Mouse (Mus musculus): ENCODE results near the gene Rnf2. TPM values are rescaled to one million over a fixed set of nuclear protein-coding genes. Genes with fewer than 3 reads are reported as not detected.
A peak's percentile ranks its signal among the peaks of the same experiment; 100 is the strongest.

Rnf2 gene
- 66.2 and 69.0 TPM in 2 replicates for polyA plus RNA-seq (2015; fragmentation: Nextera tagmentation; extraction: Ambion mirVana)

DNA sequence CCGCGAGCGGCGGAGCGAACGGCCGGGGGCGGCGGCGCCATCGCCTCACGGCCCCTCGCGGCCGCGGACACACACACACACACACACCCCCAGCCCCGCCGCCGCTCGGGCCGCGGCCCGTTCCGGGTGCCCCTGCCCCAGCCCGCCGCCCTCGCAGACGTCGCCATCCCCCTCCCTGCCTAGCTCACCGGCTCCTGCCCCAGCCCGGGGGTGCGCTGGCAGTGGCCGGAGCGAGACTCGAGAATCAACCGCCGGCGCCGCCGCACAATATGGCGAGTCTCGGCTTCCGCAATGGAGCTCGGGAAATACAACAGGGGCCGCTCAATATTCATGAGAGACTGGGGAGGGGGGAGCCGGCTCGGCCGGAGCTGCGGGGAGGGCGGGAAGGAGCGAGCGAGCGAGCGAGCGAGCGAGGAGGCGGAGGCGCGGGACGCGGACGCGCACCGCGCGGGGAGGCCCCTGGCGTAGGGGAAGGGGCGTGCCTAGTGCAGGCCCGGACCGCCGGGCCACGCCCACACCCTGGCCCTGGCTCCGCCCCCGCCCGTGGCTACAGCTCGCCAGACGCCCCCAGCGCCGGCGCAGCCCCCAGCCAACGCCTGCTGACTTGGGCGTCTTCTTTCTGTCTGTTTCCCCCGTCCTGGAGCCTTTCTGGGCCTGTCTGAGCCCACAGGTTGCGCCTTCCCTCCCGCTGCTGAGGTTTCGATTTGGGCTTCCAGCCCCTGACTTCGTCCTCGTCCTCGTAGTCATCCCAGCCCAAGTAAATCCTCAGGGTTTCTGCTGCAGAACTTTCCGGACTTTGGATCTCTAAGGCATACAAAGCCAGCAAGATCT lies at the start of gene Rnf2:
TSS of gene Rnf2 (minus strand) at position 425 of the 831 bp plus-strand sequence.
- Histone ChIP-seq H3K4me1 (peaks cover 13% of the 10 kb centered on the region; the same call in 1 of the 2 replicates), H3K27ac (peak within 1 kb of the TSS; percentile 99), H3K36me3 (no peaks in the 10 kb centered on the region), H3K9ac (peak within 1 kb of the TSS; percentile 96), H3K27me3 (replicated peaks) (no peaks in the 10 kb centered on the region), H3K4me3 (replicated peaks) (peak within 1 kb of the TSS; percentile 97), H3K9me3 (no peaks in the 10 kb centered on the region), H3K4me2 (peak within 1 kb of the TSS; percentile 53)
- WGBS: under 1% methylated on average over 70 of the region's 90 CpGs
- peak; percentile 97 for ATAC-seq (ENCODE audit: insufficient read depth, low FRiP score, low read depth)

DNA sequence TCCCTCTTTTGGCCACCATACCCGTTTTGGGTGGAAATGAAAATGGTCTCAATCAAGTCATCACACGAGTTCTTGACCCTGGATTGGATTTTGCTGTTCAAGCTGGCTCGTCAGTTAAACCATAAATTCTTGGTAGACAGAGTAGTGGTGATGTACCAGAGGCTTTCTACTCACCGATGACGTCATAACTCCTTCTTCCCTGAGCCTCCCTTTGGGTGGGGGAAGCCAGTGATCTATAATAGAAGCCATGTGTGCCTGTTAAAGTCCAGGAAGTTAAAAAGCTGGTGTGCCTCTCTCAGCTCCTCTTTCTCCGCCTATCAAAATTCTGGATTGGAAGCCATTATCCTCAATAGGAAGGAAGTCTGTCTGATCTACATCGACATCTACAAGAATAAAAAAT lies 49.0 kb upstream of the Rnf2 start:
- Histone ChIP-seq H3K27ac (no peak overlapping the region), H3K27me3 (replicated peaks) (no peaks in the 10 kb centered on the region; the same call in 1 of the 2 replicates), H3K9me3 (no peaks in the 10 kb centered on the region), H3K36me3 (no peaks in the 10 kb centered on the region), H3K4me2 (no peak overlapping the region), H3K9ac (no peak overlapping the region), H3K4me3 (replicated peaks) (no peak overlapping the region), H3K4me1 (no peaks in the 10 kb centered on the region)
- WGBS: 72% methylated on average over 7 of the region's 7 CpGs
- ATAC-seq (ENCODE audit: insufficient read depth, low FRiP score, low read depth): no peak

DNA sequence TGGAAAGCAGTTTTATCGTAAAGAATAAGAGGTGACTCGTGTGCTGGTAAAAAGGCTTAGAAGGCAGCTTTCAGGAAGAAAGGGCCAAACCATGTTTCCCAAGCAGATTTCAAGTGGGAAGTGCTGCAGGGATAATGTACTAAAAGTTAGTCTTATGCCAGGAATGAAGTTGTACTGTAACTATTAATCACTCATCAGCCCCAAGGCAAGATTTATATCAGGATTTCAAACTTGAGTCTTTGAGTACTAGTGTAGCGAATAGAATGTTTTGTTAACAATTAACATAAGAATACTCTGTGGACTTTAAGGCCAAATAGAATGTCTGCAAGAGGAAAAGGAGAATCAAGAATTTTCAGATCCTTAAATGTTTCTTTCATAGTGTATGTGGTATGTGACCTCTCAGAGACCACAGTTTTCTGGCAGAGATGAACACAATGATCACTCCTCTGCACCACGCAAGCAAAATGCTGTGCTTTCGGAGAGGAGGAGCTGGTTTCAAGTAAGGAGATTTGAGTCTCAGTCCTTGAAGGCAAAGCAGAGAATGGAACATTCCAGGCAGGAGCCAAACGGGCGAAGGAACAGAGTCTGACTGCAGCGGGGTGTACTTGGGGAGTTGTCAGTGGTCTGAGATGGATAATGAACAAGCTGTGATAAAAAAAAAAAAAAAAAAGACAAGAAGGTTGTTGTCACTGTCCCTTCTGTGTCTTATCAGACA lies 48.3 kb upstream of the Rnf2 start:
- H3K4me2 ChIP-seq: no peak overlapping the region
- H3K4me3 ChIP-seq (replicated peaks): no peak overlapping the region
- 54% methylated on average over 8 of the region's 8 CpGs for WGBS
- no peak overlapping the region for H3K9ac ChIP-seq
- no peak for ATAC-seq (ENCODE audit: insufficient read depth, low FRiP score, low read depth)
- H3K27me3 ChIP-seq (replicated peaks): no peaks in the 10 kb centered on the region; the same call in 1 of the 2 replicates
- H3K9me3 ChIP-seq: no peaks in the 10 kb centered on the region
- H3K4me1 ChIP-seq: no peaks in the 10 kb centered on the region
- H3K27ac ChIP-seq: 0 out of 2 replicates have a peak overlapping the region, but pooled peaks have one; percentile 26
- H3K36me3 ChIP-seq: no peaks in the 10 kb centered on the region

DNA sequence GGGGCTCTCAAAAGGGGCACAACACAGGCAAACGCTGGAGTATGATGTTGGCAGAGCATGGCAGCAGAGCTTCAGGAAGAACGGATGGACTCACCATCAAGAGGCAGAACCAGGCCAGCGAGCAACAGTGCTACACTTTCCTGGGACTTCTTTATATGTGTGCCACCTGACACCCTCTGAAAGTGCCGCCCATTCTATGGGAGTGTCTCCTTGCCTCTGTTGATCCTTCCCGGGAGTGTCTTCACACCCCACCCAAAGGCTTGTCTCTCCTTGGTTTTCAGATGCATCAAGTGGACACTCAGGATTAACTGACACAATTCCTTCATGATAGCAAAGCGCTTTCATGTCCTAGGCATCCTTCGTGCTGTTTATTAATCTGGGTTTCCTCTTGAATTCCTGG lies 44.8 kb upstream of the Rnf2 start:
- no peak overlapping the region for H3K4me3 ChIP-seq (replicated peaks)
- ATAC-seq (ENCODE audit: insufficient read depth, low FRiP score, low read depth): no peak
- H3K4me1 ChIP-seq: no peaks in the 10 kb centered on the region
- H3K4me2 ChIP-seq: no peak overlapping the region
- H3K36me3 ChIP-seq: no peaks in the 10 kb centered on the region
- no peaks in the 10 kb centered on the region for H3K9me3 ChIP-seq
- no peaks in the 10 kb centered on the region for H3K27me3 ChIP-seq (replicated peaks)
- WGBS: 73% methylated on average over 7 of the region's 7 CpGs
- H3K9ac ChIP-seq: no peak overlapping the region
- no peak overlapping the region for H3K27ac ChIP-seq

DNA sequence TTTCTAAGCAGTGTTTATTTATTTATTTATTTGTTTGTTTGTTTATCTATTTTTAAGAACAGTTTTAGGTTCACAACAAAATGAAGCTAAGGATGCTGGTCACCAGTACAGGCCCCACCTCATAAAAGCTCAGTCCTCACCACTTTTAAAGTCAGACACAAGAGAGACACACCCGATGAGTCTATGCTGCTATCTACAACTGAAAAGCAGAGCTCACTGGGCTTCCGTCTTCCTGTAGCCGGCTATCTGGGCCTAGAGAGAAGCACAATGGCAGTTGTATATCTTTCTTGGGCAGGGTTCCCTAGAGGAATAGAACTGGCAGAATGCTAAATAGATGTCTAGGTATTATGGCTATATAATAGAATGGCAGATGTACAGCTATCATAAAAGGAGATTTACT lies 43.8 kb upstream of the Rnf2 start:
- no peak for ATAC-seq (ENCODE audit: insufficient read depth, low FRiP score, low read depth)

DNA sequence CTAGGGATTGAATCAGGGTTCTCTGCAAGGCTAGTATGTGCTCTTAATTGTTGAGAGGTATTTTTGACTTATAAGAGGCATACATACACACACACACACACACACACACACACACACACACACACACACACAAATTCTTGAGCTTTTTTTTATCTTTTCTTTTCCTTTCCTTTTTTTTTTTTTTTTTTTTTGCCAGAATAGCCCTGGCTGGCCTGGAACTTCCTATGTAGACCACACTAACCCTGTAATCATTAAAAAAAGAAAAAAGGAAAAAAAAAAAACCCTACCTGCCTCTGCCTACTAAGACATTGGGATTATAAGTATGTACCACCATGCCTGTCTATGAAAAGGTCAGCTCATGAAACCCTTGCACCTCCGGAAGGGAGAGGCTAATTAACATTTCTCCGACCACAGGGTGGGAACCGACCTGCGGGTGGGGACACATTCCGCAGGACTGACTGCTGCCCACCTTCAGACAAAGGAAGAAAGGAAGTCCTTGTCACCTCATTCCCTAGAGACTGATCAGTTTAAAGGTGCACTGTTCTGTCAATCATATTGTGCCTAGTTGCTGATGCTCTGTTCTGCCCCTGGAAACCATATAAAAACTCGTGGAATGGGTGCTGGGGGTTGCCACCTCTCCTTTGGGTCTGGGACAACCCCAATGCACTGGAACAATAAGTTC lies 43.2 kb upstream of the Rnf2 start:
- Histone ChIP-seq H3K27ac (no peak overlapping the region), H3K27me3 (replicated peaks) (no peaks in the 10 kb centered on the region), H3K36me3 (no peaks in the 10 kb centered on the region), H3K4me3 (replicated peaks) (no peak overlapping the region), H3K9me3 (no peaks in the 10 kb centered on the region), H3K4me1 (no peaks in the 10 kb centered on the region), H3K9ac (no peak overlapping the region), H3K4me2 (no peak overlapping the region)
- no peak for ATAC-seq (ENCODE audit: insufficient read depth, low FRiP score, low read depth)
- 79% methylated on average over 6 of the region's 6 CpGs for WGBS

More for the DNA sequence above, 43.8 kb upstream of the Rnf2 start:
- Histone ChIP-seq H3K4me1 (no peaks in the 10 kb centered on the region), H3K27ac (no peak overlapping the region), H3K9ac (no peak overlapping the region), H3K27me3 (replicated peaks) (no peaks in the 10 kb centered on the region), H3K9me3 (no peaks in the 10 kb centered on the region), H3K4me2 (no peak overlapping the region), H3K36me3 (no peaks in the 10 kb centered on the region), H3K4me3 (replicated peaks) (no peak overlapping the region)
- WGBS: 84% methylated on average over 3 of the region's 3 CpGs

DNA sequence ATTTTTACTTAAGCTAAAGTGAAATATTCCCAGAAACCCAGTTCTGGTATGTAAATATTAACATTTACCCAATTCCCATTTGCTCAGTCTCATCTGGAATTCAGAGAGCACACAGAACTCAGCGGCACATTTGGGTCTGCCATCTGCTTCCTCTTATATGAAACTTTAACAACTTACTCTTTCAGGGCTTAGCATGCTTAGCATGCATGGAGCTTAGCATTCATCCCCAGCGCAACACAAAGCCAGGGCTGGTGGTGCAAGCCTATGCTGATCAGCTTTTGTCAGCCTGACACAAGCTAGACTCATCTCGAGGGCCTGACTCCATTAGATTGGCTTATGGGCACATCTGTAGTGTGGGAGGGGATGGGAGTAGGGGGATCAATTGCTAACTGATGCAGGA lies 25.9 kb upstream of the Rnf2 start:
- no peak for ATAC-seq (ENCODE audit: insufficient read depth, low FRiP score, low read depth)
- Histone ChIP-seq H3K27ac (no peak overlapping the region), H3K27me3 (replicated peaks) (no peaks in the 10 kb centered on the region), H3K9ac (no peak overlapping the region), H3K4me3 (replicated peaks) (no peak overlapping the region), H3K4me2 (no peak overlapping the region), H3K36me3 (no peaks in the 10 kb centered on the region), H3K4me1 (no peaks in the 10 kb centered on the region), H3K9me3 (no peaks in the 10 kb centered on the region)
- WGBS: 52% methylated on average over 3 of the region's 3 CpGs

DNA sequence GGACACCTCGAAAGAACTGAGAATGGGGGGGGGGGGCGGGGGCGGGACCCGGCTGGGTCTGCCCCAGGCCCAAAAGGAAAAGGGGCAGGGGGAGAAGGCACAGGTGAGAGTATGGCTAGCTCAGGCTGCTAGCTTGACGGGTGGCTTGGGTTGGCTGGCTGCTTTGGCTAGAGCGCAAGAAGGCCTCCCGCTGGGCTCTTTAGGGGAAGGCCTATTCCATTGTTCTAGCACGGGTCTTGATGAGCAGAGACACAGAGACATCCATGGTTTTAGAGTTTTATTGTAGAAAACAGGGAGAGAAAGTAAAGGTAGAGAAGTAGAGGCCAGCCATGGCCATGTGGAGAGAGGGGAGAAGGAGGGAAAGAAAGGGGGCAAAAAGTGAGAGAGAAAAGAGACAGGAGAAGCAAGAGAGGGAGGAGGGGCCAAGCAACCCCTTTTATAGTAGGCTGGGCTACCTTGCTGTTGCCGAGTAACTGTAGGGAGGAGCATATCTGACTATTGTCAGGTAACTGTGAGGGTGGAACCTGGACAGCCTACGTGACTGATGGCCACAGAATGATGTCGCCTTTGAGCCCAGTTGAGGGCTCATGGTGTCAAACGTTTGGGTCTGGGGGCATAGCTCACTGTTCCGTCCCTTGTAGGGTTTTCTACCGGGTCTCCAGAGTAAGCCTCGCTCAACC lies 17.0 kb upstream of the Rnf2 start:
- 79% methylated on average over 14 of the region's 15 CpGs for WGBS
- H3K4me1 ChIP-seq: no peaks in the 10 kb centered on the region

DNA sequence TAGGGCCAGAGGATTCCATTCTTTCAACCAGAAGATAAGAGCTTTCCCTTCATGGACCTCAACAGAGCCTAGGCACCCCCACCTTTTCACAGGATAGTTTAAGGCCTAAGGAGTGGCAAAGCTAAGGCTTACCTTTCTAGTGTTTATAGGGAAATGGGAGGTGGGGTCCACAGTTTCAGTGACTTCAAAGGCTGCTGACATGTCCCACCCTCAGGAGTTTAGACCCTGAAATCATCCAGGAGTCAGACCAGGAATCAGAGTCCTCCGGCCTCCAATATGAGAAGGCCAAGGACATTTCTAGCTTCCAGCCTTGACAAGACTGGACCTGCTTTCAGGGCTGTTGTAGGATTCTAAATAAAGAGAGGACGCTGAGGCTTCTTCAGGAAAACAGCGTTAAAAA lies 16.1 kb upstream of the Rnf2 start:
- ATAC-seq (ENCODE audit: insufficient read depth, low FRiP score, low read depth): no peak
- Histone ChIP-seq H3K9me3 (no peaks in the 10 kb centered on the region), H3K27ac (no peak overlapping the region), H3K4me1 (no peaks in the 10 kb centered on the region), H3K27me3 (replicated peaks) (no peaks in the 10 kb centered on the region), H3K4me3 (replicated peaks) (no peak overlapping the region), H3K36me3 (no peaks in the 10 kb centered on the region), H3K9ac (no peak overlapping the region), H3K4me2 (no peak overlapping the region)
- 90% methylated on average over 3 of the region's 3 CpGs for WGBS

More for the DNA sequence above, 17.0 kb upstream of the Rnf2 start:
- H3K9ac ChIP-seq: no peak overlapping the region
- H3K4me3 ChIP-seq (replicated peaks): no peak overlapping the region
- no peaks in the 10 kb centered on the region for H3K9me3 ChIP-seq
- no peaks in the 10 kb centered on the region for H3K36me3 ChIP-seq
- no peaks in the 10 kb centered on the region for H3K27me3 ChIP-seq (replicated peaks)
- no peak for ATAC-seq (ENCODE audit: insufficient read depth, low FRiP score, low read depth)
- H3K27ac ChIP-seq: no peak overlapping the region
- no peak overlapping the region for H3K4me2 ChIP-seq

DNA sequence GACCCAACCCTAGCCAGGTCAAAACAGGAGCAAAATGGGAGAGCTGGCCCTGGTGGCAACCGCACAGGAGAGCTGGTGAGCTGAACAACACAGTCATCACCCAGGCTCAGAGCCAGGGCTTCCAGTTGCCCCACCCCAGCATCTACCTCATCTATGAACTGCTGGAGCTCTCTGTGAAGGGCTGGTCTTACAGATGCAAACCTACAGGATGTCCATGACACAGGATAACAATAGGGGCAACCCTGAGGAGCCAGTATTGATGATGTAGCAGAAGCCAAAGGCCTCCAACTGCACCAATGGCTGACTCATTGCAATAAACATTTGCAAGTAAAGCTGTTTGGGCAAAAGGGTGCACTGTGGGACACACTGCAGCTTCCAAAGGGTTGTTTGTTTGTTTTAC lies 15.0 kb upstream of the Rnf2 start:
- WGBS: 100% methylated on average over 1 of the region's 1 CpGs
- no peak for ATAC-seq (ENCODE audit: insufficient read depth, low FRiP score, low read depth)
- H3K27me3 ChIP-seq (replicated peaks): no peaks in the 10 kb centered on the region
- no peak overlapping the region for H3K27ac ChIP-seq
- H3K9ac ChIP-seq: no peak overlapping the region
- no peak overlapping the region for H3K4me2 ChIP-seq
- no peaks in the 10 kb centered on the region for H3K4me1 ChIP-seq
- no peak overlapping the region for H3K4me3 ChIP-seq (replicated peaks)
- no peaks in the 10 kb centered on the region for H3K9me3 ChIP-seq
- H3K36me3 ChIP-seq: no peaks in the 10 kb centered on the region

DNA sequence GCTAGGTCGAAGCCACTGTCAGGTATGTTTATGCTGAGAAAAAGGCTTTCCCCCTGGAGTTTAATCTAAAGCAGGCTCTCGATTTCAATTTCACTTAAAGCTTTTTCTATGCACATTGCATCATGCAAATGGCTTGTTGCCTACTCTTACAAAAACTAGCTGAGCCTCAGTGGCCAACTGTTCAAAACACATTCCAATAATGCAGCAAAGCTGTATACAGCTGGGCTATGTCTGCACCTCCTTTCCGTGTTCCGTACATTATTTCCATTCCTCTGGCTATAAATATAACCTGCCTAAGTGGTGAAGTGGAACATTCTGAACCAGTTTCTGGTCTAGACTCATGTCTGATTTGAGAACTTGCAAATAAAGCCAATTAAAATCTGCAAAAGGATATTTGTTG lies 13.4 kb upstream of the Rnf2 start:
- no peaks in the 10 kb centered on the region for H3K36me3 ChIP-seq
- ATAC-seq (ENCODE audit: insufficient read depth, low FRiP score, low read depth): no peak
- no peaks in the 10 kb centered on the region for H3K4me1 ChIP-seq
- no peak overlapping the region for H3K9ac ChIP-seq
- no peak overlapping the region for H3K27ac ChIP-seq
- H3K27me3 ChIP-seq (replicated peaks): no peaks in the 10 kb centered on the region
- WGBS: 56% methylated on average over 4 of the region's 4 CpGs
- H3K9me3 ChIP-seq: no peaks in the 10 kb centered on the region
- H3K4me2 ChIP-seq: no peak overlapping the region
- H3K4me3 ChIP-seq (replicated peaks): no peak overlapping the region
